Comparison of ENCODE assay signal across 8 mouse cellular contexts in genomic region chr6:103810342-103811001, GRCm38 (mm10).
A peak's percentile ranks its signal among the peaks of the same experiment; 100 is the strongest.
DNase-seq lines count a peak whose midpoint lies in the region; ATAC-seq and TF ChIP-seq lines count a peak whose summit lies in the region.

No protein-coding gene starts in this region.

- no peak for TF ChIP-seq POLR2A in heart, adult 2 months (IDR thresholded peaks at IDR 0.05; ENCODE audit: insufficient read depth, low read depth, low read length)

- no peak overlapping the region for H3K27ac ChIP-seq in heart, embryonic 10.5 days
- H3K27ac ChIP-seq in heart, adult 2 months = no peak overlapping the region
- no peak overlapping the region for H3K27ac ChIP-seq in lung, embryonic 16.5 days (ENCODE audit: low read length)
- peak overlapping the region; percentile 60 for H3K27ac ChIP-seq in forebrain, postnatal 0 days (ENCODE audit: low read depth, low read length)
- peak overlapping the region; percentile 30; the same call in 1 of the 2 replicates for H3K27ac ChIP-seq in neural tube, embryonic 14.5 days (ENCODE audit: low read depth, low read length)

- WGBS in heart, embryonic 10.5 days = 2% methylated on average over 13 of the region's 13 CpGs
- 1% methylated on average over 13 of the region's 13 CpGs for WGBS in heart, adult 2 months
- 2% methylated on average over 13 of the region's 13 CpGs for WGBS in lung, embryonic 16.5 days
- WGBS in forebrain, postnatal 0 days = 2% methylated on average over 13 of the region's 13 CpGs
- whole genome bisulfite sequencing in neural tube, embryonic 14.5 days = under 1% methylated on average over 13 of the region's 13 CpGs

- no peaks in the 10 kb centered on the region for H3K79me2 ChIP-seq in heart, adult 2 months (replicated peaks; ENCODE audit: control insufficient read depth, insufficient read depth, low read length)

- H3K9ac ChIP-seq in heart, adult 2 months (ENCODE audit: low read depth, low read length) = no peak overlapping the region
- H3K9ac ChIP-seq in lung, embryonic 16.5 days (ENCODE audit: low read length) = no peak overlapping the region
- H3K9ac ChIP-seq in forebrain, postnatal 0 days = peak overlapping the region; percentile 36; the same call in 1 of the 2 replicates
- H3K9ac ChIP-seq in neural tube, embryonic 14.5 days (replicated peaks; ENCODE audit: low read depth, low read length) = no peak overlapping the region; the same call in 1 of the 2 replicates

- H3K4me1 ChIP-seq in heart, embryonic 10.5 days = no peaks in the 10 kb centered on the region
- no peaks in the 10 kb centered on the region for H3K4me1 ChIP-seq in heart, adult 2 months (ENCODE audit: control insufficient read depth, insufficient read depth, low read length)
- no peaks in the 10 kb centered on the region; the same call in 1 of the 2 replicates for H3K4me1 ChIP-seq in lung, embryonic 16.5 days (replicated peaks; ENCODE audit: control insufficient read depth, insufficient read depth, low read length)
- peaks cover 10% of the 10 kb centered on the region for H3K4me1 ChIP-seq in forebrain, postnatal 0 days (ENCODE audit: insufficient read depth)
- H3K4me1 ChIP-seq in neural tube, embryonic 14.5 days (ENCODE audit: control insufficient read depth, insufficient read depth, low read length) = peaks cover 14% of the 10 kb centered on the region; the same call in 1 of the 2 replicates

- peak overlapping the region; percentile 29 for H3K4me3 ChIP-seq in heart, embryonic 10.5 days
- no peak overlapping the region for H3K4me3 ChIP-seq in heart, adult 2 months
- peak overlapping the region; percentile 14; the same call in 1 of the 2 replicates for H3K4me3 ChIP-seq in lung, embryonic 16.5 days (ENCODE audit: low read length)
- peak overlapping the region; percentile 22 for H3K4me3 ChIP-seq in forebrain, postnatal 0 days (ENCODE audit: low read depth, low read length)
- 0 out of 2 replicates have a peak overlapping the region, but pooled peaks have one; percentile 8 for H3K4me3 ChIP-seq in neural tube, embryonic 14.5 days (ENCODE audit: low read depth, low read length)

- no peak for TF ChIP-seq EP300 in heart, adult 2 months (IDR thresholded peaks at IDR 0.05; ENCODE audit: insufficient read depth, low read depth, low read length)

- no peaks in the 10 kb centered on the region for H3K36me3 ChIP-seq in heart, embryonic 10.5 days
- no peaks in the 10 kb centered on the region for H3K36me3 ChIP-seq in heart, adult 2 months (ENCODE audit: control insufficient read depth, insufficient read depth, low read length)
- no peaks in the 10 kb centered on the region for H3K36me3 ChIP-seq in lung, embryonic 16.5 days (ENCODE audit: control insufficient read depth, insufficient read depth, low read length)
- H3K36me3 ChIP-seq in forebrain, postnatal 0 days (ENCODE audit: insufficient read depth) = no peaks in the 10 kb centered on the region
- no peaks in the 10 kb centered on the region for H3K36me3 ChIP-seq in neural tube, embryonic 14.5 days (ENCODE audit: control insufficient read depth, insufficient read depth, low read length)

- ATAC-seq in lung, embryonic 16.5 days (ENCODE audit: low read depth) = no peak
- ATAC-seq in forebrain, postnatal 0 days = peak; percentile 91
- peak; percentile 71; the same call in 1 of the 2 replicates for ATAC-seq in neural tube, embryonic 14.5 days (ENCODE audit: low read depth)

- intact Hi-C loops in heart, adult 2 months (cut with DNase I) = no loop called here

- DNase-seq in heart, embryonic 10.5 days (ENCODE audit: low spot score) = no peak
- DNase-seq in heart, adult 2 months = no peak
- DNase-seq in lung, postnatal 25 days (ENCODE audit: low spot score) = no peak
- peak; percentile 76 for DNase-seq in forebrain, postnatal 0 days
- DNase-seq in testis, postnatal 14 days (ENCODE audit: low spot score) = no peak
- no peak for DNase-seq in kidney, postnatal 25 days

- H3K27me3 ChIP-seq in heart, embryonic 10.5 days (ENCODE audit: insufficient read depth, poor library complexity, severe bottlenecking) = peaks cover 9% of the 10 kb centered on the region; the same call in 1 of the 2 replicates
- no peaks in the 10 kb centered on the region for H3K27me3 ChIP-seq in heart, adult 2 months (ENCODE audit: control insufficient read depth, insufficient read depth, low read length)
- H3K27me3 ChIP-seq in lung, embryonic 16.5 days (ENCODE audit: control insufficient read depth, insufficient read depth, low read depth, low read length) = no peaks in the 10 kb centered on the region
- H3K27me3 ChIP-seq in forebrain, postnatal 0 days (ENCODE audit: insufficient read depth, low read length) = no peaks in the 10 kb centered on the region
- H3K27me3 ChIP-seq in neural tube, embryonic 14.5 days (ENCODE audit: control insufficient read depth, insufficient read depth, low read length) = no peaks in the 10 kb centered on the region; the same call in 1 of the 2 replicates

- H3K9me3 ChIP-seq in heart, embryonic 10.5 days = no peaks in the 10 kb centered on the region
- no peaks in the 10 kb centered on the region for H3K9me3 ChIP-seq in lung, embryonic 16.5 days (ENCODE audit: control insufficient read depth, low read length)
- no peaks in the 10 kb centered on the region for H3K9me3 ChIP-seq in forebrain, postnatal 0 days (ENCODE audit: low read length)
- H3K9me3 ChIP-seq in neural tube, embryonic 14.5 days (ENCODE audit: control insufficient read depth, low read length) = no peaks in the 10 kb centered on the region

- peak overlapping the region; percentile 43 for H3K4me2 ChIP-seq in lung, embryonic 16.5 days (ENCODE audit: low read depth, low read length)
- peak overlapping the region; percentile 48 for H3K4me2 ChIP-seq in forebrain, postnatal 0 days (ENCODE audit: low read depth)
- peak overlapping the region; percentile 50 for H3K4me2 ChIP-seq in neural tube, embryonic 14.5 days (ENCODE audit: low read depth, low read length)

- no peak for TF ChIP-seq CTCF in heart, adult 2 months (IDR thresholded peaks at IDR 0.05)
- no peak for TF ChIP-seq CTCF in forebrain, postnatal 0 days (IDR thresholded peaks at IDR 0.05; ENCODE audit: low read depth)

Comparison
In these comparisons a context has a peak if more than half of its experiments do, and no peak if none do; other contexts are left out.
1. H3K27ac ChIP-seq: peak in forebrain, postnatal 0 days (single experiment) and neural tube, embryonic 14.5 days (single experiment); none in heart, embryonic 10.5 days (single experiment), heart, adult 2 months (single experiment) and lung, embryonic 16.5 days (single experiment).
2. Peak in every context shown above with its lines, with median percentiles within 50 percentile points of each other: H3K4me2 ChIP-seq.